Mouse (Mus musculus): ENCODE results near the gene Chrna1.

DNA sequence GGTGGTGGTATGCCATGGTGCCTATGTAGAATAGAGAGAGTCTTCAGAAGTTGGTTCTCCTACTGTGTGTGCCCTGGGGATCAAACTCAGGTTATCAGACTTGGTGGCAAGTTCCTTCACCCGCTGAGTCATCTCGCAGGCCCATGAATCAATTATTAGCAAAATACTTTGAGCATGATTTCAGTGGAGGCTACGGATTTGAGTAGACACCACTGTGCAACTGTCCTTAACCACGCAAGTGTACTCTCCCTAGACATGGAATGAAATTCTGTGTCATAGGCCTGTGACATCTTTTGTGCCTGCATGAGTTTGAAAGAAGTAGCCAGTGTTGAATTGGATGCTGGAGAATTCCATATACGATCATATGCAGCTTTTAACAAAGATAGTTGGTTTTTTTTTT lies 582 bp upstream of the Chrna1 start:
- no peak for TF ChIP-seq POLR2A (IDR thresholded peaks at IDR 0.05; ENCODE audit: low read depth, low read length)
- no peak for TF ChIP-seq CTCF (IDR thresholded peaks at IDR 0.05; ENCODE audit: borderline replicate concordance, insufficient read depth, low read length)
